Mouse (Mus musculus): ENCODE measurements around the gene Sco1.

DNA sequence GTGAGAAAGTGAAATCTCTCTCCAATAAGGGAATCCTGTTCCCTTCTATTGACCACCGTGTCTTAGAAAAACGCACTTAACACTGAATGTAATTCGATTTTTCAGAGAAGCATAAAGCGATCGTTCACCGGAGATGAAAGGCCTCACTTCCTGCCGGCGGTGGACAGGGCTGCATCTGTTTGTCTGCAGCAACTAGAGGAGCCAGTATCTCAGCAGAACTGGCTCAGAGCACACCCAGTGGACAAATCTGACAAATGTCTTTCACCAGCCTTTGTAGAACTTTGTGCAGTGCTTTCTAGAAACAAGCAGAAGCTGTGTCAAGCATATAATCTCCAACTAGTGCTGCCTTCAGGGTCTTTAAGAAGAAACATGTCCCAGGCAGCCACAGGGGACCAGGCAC, 42.0 kb upstream of the Sco1 start:
- TF ChIP-seq POLR2A (IDR thresholded peaks at IDR 0.05; ENCODE audit: control insufficient read depth, low read depth, low read length) (no peak), CTCF (IDR thresholded peaks at IDR 0.05; ENCODE audit: control insufficient read depth, insufficient read depth, insufficient replicate concordance, low read depth, low read length) (no peak)
